Mouse (Mus musculus): ENCODE results near the gene B3gnt3. TPM values are rescaled to one million over a fixed set of nuclear protein-coding genes. Genes with fewer than 3 reads are reported as not detected.

The B3gnt3 gene
- polyA plus RNA-seq, 1 experiment from 2014 or later = 0.51 TPM

DNA sequence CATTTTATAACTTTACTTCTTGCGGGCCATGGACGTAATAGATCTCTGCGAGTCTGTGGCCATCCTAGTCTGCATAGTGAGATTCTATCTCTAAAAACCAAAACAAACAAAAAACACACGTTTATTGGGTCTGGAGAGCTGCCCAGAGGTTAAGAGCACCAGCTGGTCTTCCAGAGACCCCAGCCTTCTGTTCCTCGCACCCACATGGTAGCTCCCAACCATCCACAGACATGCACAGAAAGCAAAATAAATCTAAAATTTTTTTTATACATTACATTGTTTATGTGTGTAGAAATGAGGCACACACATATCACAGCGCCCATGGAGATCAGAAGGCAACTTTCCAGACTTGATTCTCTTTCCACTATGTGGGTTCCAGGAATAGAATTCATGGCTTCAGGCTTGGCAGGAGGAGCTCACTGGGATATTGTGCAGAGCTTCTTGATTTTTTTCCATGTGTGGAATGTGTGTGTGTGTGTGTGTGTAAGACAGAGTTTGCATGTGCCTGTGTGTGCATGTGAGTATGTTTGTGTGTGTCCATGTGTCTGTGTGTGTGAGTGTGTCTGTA, 29.3 kb downstream of the B3gnt3 start:
- H3K36me3 ChIP-seq (ENCODE audit: control insufficient read depth, insufficient read depth, low read length) = no peaks in the 10 kb centered on the region
- peaks cover 19% of the 10 kb centered on the region for H3K4me1 ChIP-seq (replicated peaks; ENCODE audit: control insufficient read depth, insufficient read depth, low read length)
- WGBS = 67% methylated on average over 6 of the region's 6 CpGs
- no peak for DNase-seq (ENCODE audit: low spot score)
- peaks cover 23% of the 10 kb centered on the region for H3K27me3 ChIP-seq (ENCODE audit: control insufficient read depth, insufficient read depth, low read length)
- no peak overlapping the region; the same call in 1 of the 2 replicates for H3K9ac ChIP-seq (ENCODE audit: low read length)
- H3K27ac ChIP-seq (ENCODE audit: low read depth, low read length) = no peak overlapping the region
- no peak for ATAC-seq (replicated peaks; ENCODE audit: low FRiP score)
- H3K4me2 ChIP-seq (ENCODE audit: low read depth, low read length, severe bottlenecking) = peak overlapping the region; percentile 96; the same call in 1 of the 2 replicates
- H3K4me3 ChIP-seq (ENCODE audit: low read depth, low read length) = peak overlapping the region; percentile 61; the same call in 1 of the 2 replicates
- H3K9me3 ChIP-seq (ENCODE audit: control insufficient read depth, low read length) = no peaks in the 10 kb centered on the region

- Histone ChIP-seq H3K4me3 (ENCODE audit: low read depth, low read length) (peak within 1 kb of the TSS; percentile 61), H3K4me2 (ENCODE audit: low read depth, low read length, severe bottlenecking) (peak within 1 kb of the TSS; percentile 96), H3K36me3 (ENCODE audit: control insufficient read depth, insufficient read depth, low read length) (no peaks in the 10 kb centered on the region), H3K27ac (ENCODE audit: low read depth, low read length) (peak within 1 kb of the TSS; percentile 25; the same call in 1 of the 2 replicates), H3K9me3 (ENCODE audit: control insufficient read depth, low read length) (no peaks in the 10 kb centered on the region), H3K27me3 (ENCODE audit: control insufficient read depth, insufficient read depth, low read length) (peaks cover 18% of the 10 kb centered on the region), H3K4me1 (replicated peaks; ENCODE audit: control insufficient read depth, insufficient read depth, low read length) (peaks cover 19% of the 10 kb centered on the region), H3K9ac (ENCODE audit: low read length) (peak within 1 kb of the TSS; percentile 53)
- WGBS = under 1% methylated on average over 42 of the region's 42 CpGs
- ATAC-seq (replicated peaks; ENCODE audit: low FRiP score) = peak; percentile 68
- peak; percentile 95 for DNase-seq (ENCODE audit: low spot score)
Observed at GRCm38 (mm10) chr8:71671549-71671965, 30.0 kb downstream of the B3gnt3 start, which contains the start of gene Unc13a. TSS of gene Unc13a (minus strand) at chr8:71671757.

DNA sequence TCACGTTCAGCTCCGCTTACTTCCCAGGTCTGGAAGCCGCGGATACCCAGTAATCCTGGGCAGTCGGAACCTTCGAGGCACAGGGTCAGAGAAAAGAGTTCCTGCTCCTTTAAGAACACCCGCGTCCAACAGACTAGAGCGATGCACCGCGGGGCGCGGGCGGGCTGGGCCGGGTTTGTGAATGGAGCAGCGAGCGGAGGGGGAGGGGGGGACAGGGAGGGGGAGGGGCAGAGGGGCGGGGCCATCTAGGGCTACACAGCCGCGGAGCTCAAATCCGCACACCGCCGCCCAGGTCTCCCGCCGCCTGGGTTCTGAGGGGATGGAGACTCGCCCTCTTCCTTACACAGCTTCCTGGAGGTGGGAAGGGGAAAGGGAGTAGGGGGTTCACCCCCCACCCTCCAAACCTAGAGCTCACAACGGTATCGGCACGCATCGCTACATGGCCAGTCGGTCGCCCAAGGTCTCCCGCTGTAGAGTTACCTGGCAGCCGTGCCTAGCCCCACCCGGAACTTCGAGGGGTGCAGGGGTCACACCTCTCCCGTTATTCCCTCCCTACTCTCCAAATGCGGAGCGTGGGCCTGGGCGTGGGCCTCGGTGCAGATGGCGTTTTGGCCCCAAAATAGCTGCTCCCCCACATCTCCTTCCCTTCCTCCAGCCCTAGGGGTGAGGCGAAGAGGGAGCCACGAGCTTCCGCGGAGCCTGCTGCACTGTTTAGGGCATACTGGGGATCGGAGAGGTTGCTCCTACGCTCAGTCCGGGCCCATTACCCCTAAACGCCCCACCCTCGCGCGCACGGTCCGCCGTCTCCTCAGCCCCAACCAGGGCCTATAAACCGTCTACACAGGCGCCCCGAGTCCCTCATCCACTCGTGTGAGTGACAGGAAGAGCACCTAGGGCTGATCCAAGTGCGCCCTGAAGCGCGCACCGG, 30.7 kb downstream of the B3gnt3 start:
- WGBS = 1% methylated on average over 60 of the region's 64 CpGs
- H3K4me1 ChIP-seq (replicated peaks; ENCODE audit: control insufficient read depth, insufficient read depth, low read length) = peaks cover 19% of the 10 kb centered on the region
- H3K36me3 ChIP-seq (ENCODE audit: control insufficient read depth, insufficient read depth, low read length) = no peaks in the 10 kb centered on the region
- no peaks in the 10 kb centered on the region for H3K9me3 ChIP-seq (ENCODE audit: control insufficient read depth, low read length)
- peak overlapping the region; percentile 61 for H3K4me3 ChIP-seq (ENCODE audit: low read depth, low read length)
- H3K27me3 ChIP-seq (ENCODE audit: control insufficient read depth, insufficient read depth, low read length) = peaks cover 14% of the 10 kb centered on the region
- peak overlapping the region; percentile 53 for H3K9ac ChIP-seq (ENCODE audit: low read length)
- H3K4me2 ChIP-seq (ENCODE audit: low read depth, low read length, severe bottlenecking) = peak overlapping the region; percentile 96
- peak; percentile 63 for ATAC-seq (replicated peaks; ENCODE audit: low FRiP score)
- DNase-seq (ENCODE audit: low spot score) = peak; percentile 93
- H3K27ac ChIP-seq (ENCODE audit: low read depth, low read length) = peak overlapping the region; percentile 25; the same call in 1 of the 2 replicates

DNA sequence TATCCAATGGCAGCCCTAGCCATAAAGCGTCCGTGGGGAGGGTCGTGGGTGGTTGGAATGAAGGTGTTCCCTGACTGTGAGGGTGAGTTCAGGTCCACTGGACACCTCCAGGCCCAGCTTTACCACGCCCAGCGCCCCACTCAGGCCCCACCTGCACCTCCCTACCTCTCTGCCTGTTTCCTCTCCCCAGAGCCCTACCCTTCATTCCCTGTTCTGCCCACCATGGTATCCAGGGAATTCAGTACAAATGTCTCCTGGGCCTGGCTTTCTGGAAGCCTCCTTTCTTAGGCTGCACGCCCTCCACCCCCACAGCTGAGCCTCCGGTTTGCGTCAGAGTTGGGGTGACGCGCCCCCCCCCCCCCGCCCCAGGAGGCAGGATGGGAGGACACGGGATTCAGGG, 31.4 kb downstream of the B3gnt3 start:
- Histone ChIP-seq H3K4me1 (replicated peaks; ENCODE audit: control insufficient read depth, insufficient read depth, low read length) (peaks cover 19% of the 10 kb centered on the region), H3K9ac (ENCODE audit: low read length) (peak overlapping the region; percentile 53), H3K27ac (ENCODE audit: low read depth, low read length) (no peak overlapping the region; the same call in 1 of the 2 replicates), H3K36me3 (ENCODE audit: control insufficient read depth, insufficient read depth, low read length) (no peaks in the 10 kb centered on the region), H3K4me2 (ENCODE audit: low read depth, low read length, severe bottlenecking) (peak overlapping the region; percentile 96), H3K9me3 (ENCODE audit: control insufficient read depth, low read length) (no peaks in the 10 kb centered on the region), H3K27me3 (ENCODE audit: control insufficient read depth, insufficient read depth, low read length) (peaks cover 8% of the 10 kb centered on the region; the same call in 1 of the 2 replicates), H3K4me3 (ENCODE audit: low read depth, low read length) (peak overlapping the region; percentile 61)
- WGBS = 10% methylated on average over 12 of the region's 12 CpGs
- ATAC-seq (replicated peaks; ENCODE audit: low FRiP score) (0 out of 2 replicates have a peak, but pooled peaks have one; percentile 1), DNase-seq (ENCODE audit: low spot score) (no peak)

GRCm38 (mm10) chr8:71668220-71668975, 33.2 kb downstream of the B3gnt3 start:
- Histone ChIP-seq H3K9ac (ENCODE audit: low read length) (peak overlapping the region; percentile 16; the same call in 1 of the 2 replicates), H3K4me2 (ENCODE audit: low read depth, low read length, severe bottlenecking) (no peak overlapping the region), H3K36me3 (ENCODE audit: control insufficient read depth, insufficient read depth, low read length) (no peaks in the 10 kb centered on the region), H3K4me1 (replicated peaks; ENCODE audit: control insufficient read depth, insufficient read depth, low read length) (peaks cover 19% of the 10 kb centered on the region), H3K4me3 (ENCODE audit: low read depth, low read length) (no peak overlapping the region), H3K27ac (ENCODE audit: low read depth, low read length) (no peak overlapping the region), H3K27me3 (ENCODE audit: control insufficient read depth, insufficient read depth, low read length) (peaks cover 8% of the 10 kb centered on the region; the same call in 1 of the 2 replicates), H3K9me3 (ENCODE audit: control insufficient read depth, low read length) (no peaks in the 10 kb centered on the region)
- ATAC-seq (replicated peaks; ENCODE audit: low FRiP score) (no peak), DNase-seq (ENCODE audit: low spot score) (peak; percentile 61)
- 9% methylated on average over 21 of the region's 21 CpGs for WGBS

DNA sequence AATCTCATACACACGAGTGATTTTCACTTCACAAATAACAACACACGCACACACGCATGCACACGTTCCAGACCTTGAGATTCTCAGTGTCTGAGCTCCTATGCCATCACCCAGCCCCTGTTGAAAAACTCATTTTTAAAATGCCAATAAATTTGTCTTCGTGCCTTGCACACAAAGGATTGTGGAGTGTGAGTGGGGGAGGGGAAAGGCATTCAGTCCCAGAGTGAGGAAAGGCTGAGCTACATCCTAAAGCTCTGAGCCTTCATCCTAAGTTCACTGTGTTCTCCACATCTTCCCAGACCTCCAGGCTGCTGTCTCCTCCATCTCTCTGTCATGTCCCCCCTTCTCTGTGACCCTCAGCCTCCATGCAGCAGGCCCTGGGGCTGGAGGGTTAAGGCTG, 34.3 kb downstream of the B3gnt3 start:
- ATAC-seq (replicated peaks; ENCODE audit: low FRiP score) (no peak), DNase-seq (ENCODE audit: low spot score) (no peak)
- Histone ChIP-seq H3K4me1 (replicated peaks; ENCODE audit: control insufficient read depth, insufficient read depth, low read length) (peaks cover 19% of the 10 kb centered on the region), H3K27ac (ENCODE audit: low read depth, low read length) (0 out of 2 replicates have a peak overlapping the region, but pooled peaks have one; percentile 0), H3K4me3 (ENCODE audit: low read depth, low read length) (no peak overlapping the region), H3K4me2 (ENCODE audit: low read depth, low read length, severe bottlenecking) (0 out of 2 replicates have a peak overlapping the region, but pooled peaks have one; percentile 8), H3K36me3 (ENCODE audit: control insufficient read depth, insufficient read depth, low read length) (no peaks in the 10 kb centered on the region), H3K27me3 (ENCODE audit: control insufficient read depth, insufficient read depth, low read length) (peaks cover 8% of the 10 kb centered on the region; the same call in 1 of the 2 replicates), H3K9me3 (ENCODE audit: control insufficient read depth, low read length) (no peaks in the 10 kb centered on the region), H3K9ac (ENCODE audit: low read length) (peak overlapping the region; percentile 30; the same call in 1 of the 2 replicates)
- 53% methylated on average over 5 of the region's 5 CpGs for WGBS

GRCm38 (mm10) chr8:71666855-71667254, 34.7 kb downstream of the B3gnt3 start:
- Histone ChIP-seq H3K27me3 (ENCODE audit: control insufficient read depth, insufficient read depth, low read length) (peaks cover 8% of the 10 kb centered on the region; the same call in 1 of the 2 replicates), H3K27ac (ENCODE audit: low read depth, low read length) (0 out of 2 replicates have a peak overlapping the region, but pooled peaks have one; percentile 0), H3K9me3 (ENCODE audit: control insufficient read depth, low read length) (no peaks in the 10 kb centered on the region), H3K9ac (ENCODE audit: low read length) (no peak overlapping the region), H3K4me1 (replicated peaks; ENCODE audit: control insufficient read depth, insufficient read depth, low read length) (peaks cover 17% of the 10 kb centered on the region), H3K36me3 (ENCODE audit: control insufficient read depth, insufficient read depth, low read length) (no peaks in the 10 kb centered on the region), H3K4me3 (ENCODE audit: low read depth, low read length) (no peak overlapping the region), H3K4me2 (ENCODE audit: low read depth, low read length, severe bottlenecking) (no peak overlapping the region)
- 25% methylated on average over 1 of the region's 1 CpGs for WGBS
- DNase-seq (ENCODE audit: low spot score) (peak; percentile 51), ATAC-seq (replicated peaks; ENCODE audit: low FRiP score) (no peak)
